Mouse (Mus musculus): ENCODE measurements around the gene Timeless.

DNA sequence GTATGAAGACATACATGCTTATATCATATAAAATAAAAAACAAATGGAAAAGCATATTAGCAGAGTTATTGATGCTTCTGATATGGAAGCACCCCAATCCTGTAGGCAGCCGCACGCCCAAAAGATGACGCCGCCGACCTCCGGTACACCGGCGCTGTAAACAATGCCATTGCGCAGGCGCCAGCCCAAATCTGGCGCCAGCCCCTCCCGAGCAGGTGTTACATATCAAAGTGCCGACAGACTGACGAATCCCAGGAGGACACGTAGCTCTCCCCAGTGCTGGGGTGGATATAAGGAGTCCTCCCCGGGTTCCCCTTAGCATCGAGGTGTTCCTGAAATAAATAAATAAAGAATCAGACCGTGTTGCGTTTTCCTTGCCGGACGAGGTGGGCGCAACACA lies 30.4 kb downstream of the Timeless start:
- TF ChIP-seq CTCF (IDR thresholded peaks at IDR 0.05; ENCODE audit: low read depth, low read length): no peak
- no peak for TF ChIP-seq GATA1 (IDR thresholded peaks at IDR 0.05; ENCODE audit: borderline replicate concordance, low read length)
- no peak for TF ChIP-seq TAL1 (conservative IDR thresholded peaks at IDR 0.05; ENCODE audit: low read depth, low read length)
- TF ChIP-seq GATA2 (IDR thresholded peaks at IDR 0.05; ENCODE audit: borderline replicate concordance, low read depth, low read length): no peak
- no peak for TF ChIP-seq POLR2AphosphoS5 (IDR thresholded peaks at IDR 0.05; ENCODE audit: insufficient replicate concordance, low read depth, low read length)
